Mouse (Mus musculus) CH12.LX (cell line): ENCODE data around the gene Oip5.

Source experiments
- CHD2 ChIP-seq: IDR thresholded peaks from 2 replicates; pipeline ENCODE4 v1.6.1; 2011; ENCODE audit warnings: low read length, improper control_type of control experiment
- CTCF ChIP-seq, 2 experiments: IDR thresholded peaks in 1 of 2; conservative IDR thresholded peaks in 1 of 2; 2 replicates each; pipeline ENCODE4 v1.5.1; 2011 to 2012; ENCODE audit warnings: low read depth in 2 of 2, low read length in 2 of 2, improper control_type of control experiment in 1 of 2, inconsistent platforms in 1 of 2, mild to moderate bottlenecking in 1 of 2, moderate library complexity in 1 of 2
- EP300 ChIP-seq: IDR thresholded peaks from 2 replicates; pipeline ENCODE4 v1.6.1; 2011; ENCODE audit warnings: low read length, improper control_type of control experiment
- HCFC1 ChIP-seq: IDR thresholded peaks from 2 replicates; pipeline ENCODE4 v1.6.1; 2012; ENCODE audit warnings: low read depth, mild to moderate bottlenecking, inconsistent platforms, low read length, improper control_type of control experiment
- NELFE ChIP-seq: IDR thresholded peaks from 2 replicates; pipeline ENCODE4 v1.6.1; 2011; ENCODE audit warnings: low read depth, low read length, improper control_type of control experiment
- POLR2A ChIP-seq: IDR thresholded peaks from 2 replicates; pipeline ENCODE4 v1.6.1; 2011; ENCODE audit warnings: low read depth, mild to moderate bottlenecking, improper control_type of control experiment, low read length
- ZNF384 ChIP-seq: IDR thresholded peaks from 2 replicates; pipeline ENCODE4 v1.6.1; 2012; ENCODE audit warnings: low read depth, low read length, improper control_type of control experiment, inconsistent platforms

DNA sequence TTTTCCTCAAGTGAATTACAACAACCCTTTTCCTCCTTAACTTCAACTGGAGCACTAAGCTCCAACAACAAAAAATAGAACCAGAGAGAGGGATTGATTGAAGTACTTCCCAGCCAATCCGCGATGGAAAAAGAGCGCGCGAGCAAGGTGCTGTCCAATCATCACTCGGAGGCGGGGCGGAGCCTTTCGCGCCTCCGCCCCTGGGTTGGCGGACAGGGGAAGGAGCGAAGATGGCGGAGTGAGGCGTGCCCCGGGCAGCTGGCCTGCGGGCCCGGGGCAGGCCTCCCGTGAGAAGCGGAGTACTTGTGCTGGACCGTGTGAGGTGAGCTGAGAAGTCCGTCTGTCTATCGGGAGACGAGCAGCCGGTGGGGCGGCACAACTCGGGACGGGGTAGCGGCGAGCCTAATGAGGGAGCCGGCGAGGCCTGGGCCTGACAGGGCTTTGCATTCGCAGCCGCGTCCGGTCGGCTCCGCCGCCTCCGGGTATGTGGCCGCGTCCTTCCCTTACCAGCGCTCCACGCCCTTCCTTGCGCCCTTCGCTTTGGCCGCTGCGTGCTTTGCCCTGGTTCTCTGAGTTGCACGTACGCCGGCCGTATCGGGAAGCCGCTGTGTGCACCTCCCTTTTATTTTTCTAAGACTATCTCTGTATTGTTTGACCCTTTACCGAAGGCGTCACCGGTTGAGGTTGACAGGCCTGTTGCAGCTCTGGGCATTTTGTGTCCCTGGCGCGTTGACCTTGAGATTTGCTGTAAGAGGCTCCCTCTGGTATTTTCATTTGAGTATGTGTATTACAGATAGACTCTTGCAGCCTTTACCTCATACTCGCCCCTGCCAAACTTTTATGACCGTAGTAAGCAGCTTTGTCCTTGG, 23.9 kb downstream of the Oip5 start:
- TF ChIP-seq CTCF (conservative IDR thresholded peaks at IDR 0.05 in 1 of 2, IDR thresholded peaks at IDR 0.05 in 1 of 2; ENCODE audit: low read depth in 2 of 2, low read length in 2 of 2) (no peak), NELFE (peak; percentile 39; the same call in 1 of the 2 replicates), HCFC1 (no peak), CHD2 (peak; percentile 93), POLR2A (peak; percentile 84), EP300 (no peak), ZNF384 (peak; percentile 63)
